Mouse (Mus musculus): ENCODE results near the gene Fcho1. TPM values are rescaled to one million over a fixed set of nuclear protein-coding genes. Genes with fewer than 3 reads are reported as not detected.
"Not testable (repeated sequence)": the region's sequence is repeated elsewhere in the genome, so short reads cannot be mapped to it uniquely, and the experiment has no call there.

Fcho1 gene
- 0.83 and 1.2 TPM in 2 replicates for polyA plus RNA-seq (2014; fragmentation: Nextera tagmentation; extraction: Ambion mirVana)

DNA sequence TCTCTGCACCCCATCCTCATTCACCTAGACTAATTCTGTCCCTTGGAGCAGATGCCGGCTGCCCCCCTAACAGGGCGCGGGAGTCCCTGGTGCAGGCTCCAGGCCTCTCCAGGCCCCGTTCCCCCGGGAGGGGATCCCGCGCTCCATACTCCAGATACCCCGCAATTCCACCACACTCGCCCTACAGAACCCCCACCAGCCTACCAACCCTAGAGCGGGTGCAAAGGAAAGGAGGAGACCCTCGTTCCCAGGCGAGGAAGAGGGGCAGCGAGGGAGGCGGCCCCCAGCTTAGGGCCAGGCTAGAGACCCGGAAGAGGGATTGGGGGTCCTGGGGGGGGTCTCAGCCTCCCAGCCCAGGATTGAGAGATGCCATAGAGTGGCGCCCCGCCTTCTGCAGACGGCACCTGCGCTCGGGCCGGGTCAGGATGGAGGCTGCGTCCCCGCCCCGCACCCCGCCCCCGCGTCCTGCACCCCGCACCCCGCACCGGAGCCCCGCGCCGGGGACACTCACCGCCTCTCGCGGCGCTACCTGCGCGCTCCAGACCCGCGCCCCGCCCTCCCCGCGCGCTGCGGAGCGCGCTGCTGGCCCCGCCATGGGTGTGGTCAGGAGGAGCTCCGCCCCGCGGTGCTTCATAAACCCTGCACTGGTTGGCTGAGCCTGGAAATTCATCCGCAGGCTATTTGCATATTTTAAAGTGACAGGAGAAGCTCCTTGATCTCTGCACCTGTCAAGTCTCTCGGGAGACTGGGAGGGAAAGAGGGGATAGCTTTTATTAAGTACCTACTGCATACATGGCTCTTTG is at the start of gene Fcho1:
TSS of gene Fcho1 (minus strand) at position 595 of the 803 bp plus-strand sequence.
- H3K27me3 ChIP-seq (ENCODE audit: control insufficient read depth, insufficient read depth, low read length), result peaks cover 45% of the 10 kb centered on the region
- ATAC-seq (replicated peaks; ENCODE audit: insufficient number of reproducible peaks, low FRiP score, low TSS enrichment), result peak; percentile 47; the same call in 1 of the 2 replicates
- H3K27ac ChIP-seq (ENCODE audit: low read depth, low read length), result no peak within 1 kb of the TSS
- H3K4me3 ChIP-seq (ENCODE audit: low read depth, low read length), result peak within 1 kb of the TSS; percentile 58
- H3K9ac ChIP-seq (ENCODE audit: low read depth, low read length), result peak within 1 kb of the TSS; percentile 39; the same call in 1 of the 2 replicates
- H3K9me3 ChIP-seq (replicated peaks; ENCODE audit: control insufficient read depth, low read length), result no peaks in the 10 kb centered on the region
- H3K4me1 ChIP-seq (ENCODE audit: control insufficient read depth, insufficient read depth, low read length), result no peaks in the 10 kb centered on the region
- H3K4me2 ChIP-seq, result peak within 1 kb of the TSS; percentile 69
- WGBS (ENCODE audit: insufficient replicate concordance), result 2% methylated on average over 52 of the region's 54 CpGs
- no peaks in the 10 kb centered on the region for H3K36me3 ChIP-seq (ENCODE audit: control insufficient read depth, insufficient read depth, low read length)

- H3K4me1 ChIP-seq (ENCODE audit: control insufficient read depth, insufficient read depth, low read length), result no peaks in the 10 kb centered on the region
- no peak overlapping the region for H3K4me2 ChIP-seq
- 84% methylated on average over 15 of the region's 15 CpGs for WGBS (ENCODE audit: insufficient replicate concordance)
- H3K27ac ChIP-seq (ENCODE audit: low read depth, low read length), result no peak overlapping the region
- H3K9me3 ChIP-seq (replicated peaks; ENCODE audit: control insufficient read depth, low read length), result peaks cover 7% of the 10 kb centered on the region; the same call in 1 of the 2 replicates
- H3K27me3 ChIP-seq (ENCODE audit: control insufficient read depth, insufficient read depth, low read length), result no peaks in the 10 kb centered on the region
- no peak overlapping the region for H3K4me3 ChIP-seq (ENCODE audit: low read depth, low read length)
- no peak for ATAC-seq (replicated peaks; ENCODE audit: insufficient number of reproducible peaks, low FRiP score, low TSS enrichment)
- no peak overlapping the region for H3K9ac ChIP-seq (ENCODE audit: low read depth, low read length)
- H3K36me3 ChIP-seq (ENCODE audit: control insufficient read depth, insufficient read depth, low read length), result no peaks in the 10 kb centered on the region
These were observed 45.8 kb upstream of the Fcho1 start for GRCm38 (mm10) chr8:71771336-71771735.

GRCm38 (mm10) chr8:71758816-71759215 is 33.3 kb upstream of the Fcho1 start:
- 87% methylated on average over 3 of the region's 3 CpGs for WGBS (ENCODE audit: insufficient replicate concordance)
- Histone ChIP-seq H3K4me3 (ENCODE audit: low read depth, low read length) (no peak overlapping the region), H3K27ac (ENCODE audit: low read depth, low read length) (no peak overlapping the region), H3K9me3 (replicated peaks; ENCODE audit: control insufficient read depth, low read length) (no peaks in the 10 kb centered on the region), H3K36me3 (ENCODE audit: control insufficient read depth, insufficient read depth, low read length) (no peaks in the 10 kb centered on the region), H3K4me1 (ENCODE audit: control insufficient read depth, insufficient read depth, low read length) (no peaks in the 10 kb centered on the region), H3K4me2 (no peak overlapping the region), H3K9ac (ENCODE audit: low read depth, low read length) (no peak overlapping the region), H3K27me3 (ENCODE audit: control insufficient read depth, insufficient read depth, low read length) (no peaks in the 10 kb centered on the region)
- no peak for ATAC-seq (replicated peaks; ENCODE audit: insufficient number of reproducible peaks, low FRiP score, low TSS enrichment)

GRCm38 (mm10) chr8:71752881-71753552 is 27.5 kb upstream of the Fcho1 start:
- not testable (repeated sequence) for H3K9ac ChIP-seq (ENCODE audit: low read depth, low read length); H3K4me3 ChIP-seq (ENCODE audit: low read depth, low read length); H3K27ac ChIP-seq (ENCODE audit: low read depth, low read length); H3K4me2 ChIP-seq; H3K9me3 ChIP-seq (replicated peaks; ENCODE audit: control insufficient read depth, low read length); H3K4me1 ChIP-seq (ENCODE audit: control insufficient read depth, insufficient read depth, low read length); ATAC-seq (replicated peaks; ENCODE audit: insufficient number of reproducible peaks, low FRiP score, low TSS enrichment); H3K27me3 ChIP-seq (ENCODE audit: control insufficient read depth, insufficient read depth, low read length); H3K36me3 ChIP-seq (ENCODE audit: control insufficient read depth, insufficient read depth, low read length)
- WGBS (ENCODE audit: insufficient replicate concordance), result 62% methylated on average over 7 of the region's 7 CpGs

DNA sequence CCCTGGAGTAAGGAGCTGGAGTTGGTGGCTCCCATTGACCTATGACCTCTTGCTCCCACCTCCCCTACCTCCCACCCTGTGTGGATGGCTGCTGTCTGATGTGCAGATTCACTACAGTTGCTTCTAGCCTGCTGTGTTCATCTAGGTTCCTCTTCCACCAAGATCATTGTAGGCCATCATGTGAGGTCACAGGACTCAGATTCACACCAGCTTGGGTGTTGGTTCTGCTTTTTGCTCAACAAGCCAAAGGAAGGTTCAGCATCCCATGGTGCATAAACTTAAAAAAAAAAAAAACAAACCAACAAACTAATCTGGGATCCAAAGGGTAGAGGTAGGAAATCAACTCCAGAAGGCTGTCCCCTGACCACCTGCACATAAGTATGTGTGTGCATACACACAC is 26.7 kb upstream of the Fcho1 start:
- H3K4me2 ChIP-seq; H3K27me3 ChIP-seq (ENCODE audit: control insufficient read depth, insufficient read depth, low read length); H3K9ac ChIP-seq (ENCODE audit: low read depth, low read length); H3K4me3 ChIP-seq (ENCODE audit: low read depth, low read length); H3K36me3 ChIP-seq (ENCODE audit: control insufficient read depth, insufficient read depth, low read length); ATAC-seq (replicated peaks; ENCODE audit: insufficient number of reproducible peaks, low FRiP score, low TSS enrichment); H3K4me1 ChIP-seq (ENCODE audit: control insufficient read depth, insufficient read depth, low read length); H3K27ac ChIP-seq (ENCODE audit: low read depth, low read length); H3K9me3 ChIP-seq (replicated peaks; ENCODE audit: control insufficient read depth, low read length): not testable (repeated sequence)

GRCm38 (mm10) chr8:71751337-71751886 is 25.9 kb upstream of the Fcho1 start:
- WGBS (ENCODE audit: insufficient replicate concordance), result 58% methylated on average over 2 of the region's 2 CpGs
- not testable (repeated sequence) for H3K27ac ChIP-seq (ENCODE audit: low read depth, low read length); ATAC-seq (replicated peaks; ENCODE audit: insufficient number of reproducible peaks, low FRiP score, low TSS enrichment); H3K4me3 ChIP-seq (ENCODE audit: low read depth, low read length); H3K9me3 ChIP-seq (replicated peaks; ENCODE audit: control insufficient read depth, low read length); H3K4me1 ChIP-seq (ENCODE audit: control insufficient read depth, insufficient read depth, low read length); H3K27me3 ChIP-seq (ENCODE audit: control insufficient read depth, insufficient read depth, low read length); H3K9ac ChIP-seq (ENCODE audit: low read depth, low read length); H3K4me2 ChIP-seq; H3K36me3 ChIP-seq (ENCODE audit: control insufficient read depth, insufficient read depth, low read length)

DNA sequence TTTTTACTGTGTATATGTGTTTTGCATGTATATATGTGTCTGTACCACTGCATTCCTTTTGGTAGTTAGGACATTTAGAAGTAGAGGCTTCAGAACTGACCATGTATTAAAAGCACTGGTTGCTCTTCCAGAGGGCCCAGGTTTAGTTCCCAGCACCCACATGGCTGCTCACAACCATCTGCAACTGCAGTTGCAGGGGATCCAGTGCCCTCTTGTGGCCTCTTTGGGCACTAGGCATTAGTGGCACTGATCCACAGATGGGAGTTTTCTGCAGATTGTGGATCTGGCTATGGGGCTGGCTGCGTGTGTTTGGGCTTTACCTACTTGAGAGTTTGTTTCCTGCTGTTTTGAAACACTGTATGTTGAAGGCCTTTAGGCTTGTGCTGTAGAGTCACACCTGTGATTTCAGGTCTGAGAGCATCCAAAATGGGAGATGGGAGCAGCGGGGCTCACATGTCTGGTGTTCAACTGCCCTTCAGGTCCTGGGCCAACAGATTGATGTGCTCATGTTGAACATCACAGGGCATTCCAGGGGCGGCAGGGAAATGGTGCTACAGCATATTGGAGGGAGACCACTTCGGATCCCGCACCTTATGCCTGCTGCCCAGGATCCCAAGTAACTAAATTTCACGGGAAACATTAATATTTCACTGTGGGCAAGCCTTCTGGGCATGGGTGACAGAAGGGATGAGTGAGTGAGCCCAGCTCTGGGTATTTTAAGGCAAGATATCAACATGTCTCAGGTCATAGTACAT is 24.0 kb upstream of the Fcho1 start:
- ATAC-seq (replicated peaks; ENCODE audit: insufficient number of reproducible peaks, low FRiP score, low TSS enrichment); H3K9me3 ChIP-seq (replicated peaks; ENCODE audit: control insufficient read depth, low read length); H3K9ac ChIP-seq (ENCODE audit: low read depth, low read length); H3K4me2 ChIP-seq; H3K4me3 ChIP-seq (ENCODE audit: low read depth, low read length); H3K36me3 ChIP-seq (ENCODE audit: control insufficient read depth, insufficient read depth, low read length); H3K4me1 ChIP-seq (ENCODE audit: control insufficient read depth, insufficient read depth, low read length); H3K27me3 ChIP-seq (ENCODE audit: control insufficient read depth, insufficient read depth, low read length); H3K27ac ChIP-seq (ENCODE audit: low read depth, low read length): not testable (repeated sequence)
- WGBS (ENCODE audit: insufficient replicate concordance), result 73% methylated on average over 6 of the region's 6 CpGs

GRCm38 (mm10) chr8:71747082-71747481 is 21.6 kb upstream of the Fcho1 start:
- not testable (repeated sequence) for H3K9ac ChIP-seq (ENCODE audit: low read depth, low read length); H3K27ac ChIP-seq (ENCODE audit: low read depth, low read length); H3K27me3 ChIP-seq (ENCODE audit: control insufficient read depth, insufficient read depth, low read length); H3K4me2 ChIP-seq; H3K4me1 ChIP-seq (ENCODE audit: control insufficient read depth, insufficient read depth, low read length); H3K36me3 ChIP-seq (ENCODE audit: control insufficient read depth, insufficient read depth, low read length); ATAC-seq (replicated peaks; ENCODE audit: insufficient number of reproducible peaks, low FRiP score, low TSS enrichment); H3K4me3 ChIP-seq (ENCODE audit: low read depth, low read length); H3K9me3 ChIP-seq (replicated peaks; ENCODE audit: control insufficient read depth, low read length)
